Mouse (Mus musculus) limb, embryonic 13.5 days (tissue): ENCODE measurements at regions not wholly inside any gene's neighbourhood (a gene's known extent, or its start where the extent isn't known, plus 50 kb on each side); places are given as distances from the start of the nearest gene placed in this dataset.
A peak's percentile ranks its signal among the peaks of the same experiment; 100 is the strongest.

Experiments
- ATAC-seq: fragments of 200-750 bp; cut with Nextera tagmentation; 2 replicates; pipeline ENCODE4 v1.8.0; 2017; ENCODE audit warnings: low read depth, moderate number of reproducible peaks, moderate TSS enrichment; ENCODE audit not compliant: low FRiP score
- H3K27ac ChIP-seq: fragments of 300-500 bp; sonication (generic); 2 replicates; pipeline ENCODE4 v1.5.1; 2015; ENCODE audit warnings: inconsistent platforms, mild to moderate bottlenecking, moderate library complexity
- H3K27me3 ChIP-seq: fragments of 300-500 bp; sonication (generic); 2 replicates; pipeline ENCODE4 v1.6.1; 2015; ENCODE audit warnings: mild to moderate bottlenecking, inconsistent platforms
- H3K36me3 ChIP-seq: fragments of 300-500 bp; sonication (generic); 2 replicates; pipeline ENCODE4 v1.6.1; 2015; ENCODE audit warnings: inconsistent platforms, mild to moderate bottlenecking, moderate library complexity
- H3K4me1 ChIP-seq: fragments of 300-500 bp; sonication (generic); 2 replicates; pipeline ENCODE4 v1.6.1; 2015; ENCODE audit warnings: inconsistent platforms
- H3K4me2 ChIP-seq: fragments of 300-500 bp; sonication (generic); replicated peaks from 2 replicates; pipeline ENCODE4 v1.6.1; 2015; ENCODE audit warnings: inconsistent platforms, mild to moderate bottlenecking, moderate library complexity
- H3K4me3 ChIP-seq: fragments of 300-500 bp; sonication (generic); 2 replicates; pipeline ENCODE4 v1.5.1; 2015; ENCODE audit warnings: moderate library complexity, mild to moderate bottlenecking, inconsistent platforms
- H3K9ac ChIP-seq: fragments of 300-500 bp; sonication (generic); 2 replicates; pipeline ENCODE4 v1.6.1; 2015; ENCODE audit warnings: mild to moderate bottlenecking, inconsistent platforms
- H3K9me3 ChIP-seq: fragments of 300-500 bp; sonication (generic); 2 replicates; pipeline ENCODE4 v1.6.1; 2016; ENCODE audit warnings: inconsistent platforms
- whole genome bisulfite sequencing: fragments of 180-500 bp; shearing (Covaris S2); methylation state at CpG from one replicate; pipeline ENCODE4 v1.1.7; 2015; 5-methylcytosine and 5-hydroxymethylcytosine counted together

- H3K4me1 ChIP-seq = no peaks in the 10 kb centered on the region; the same call in 1 of the 2 replicates
- no peak overlapping the region for H3K27ac ChIP-seq
- H3K4me3 ChIP-seq = no peak overlapping the region
- H3K4me2 ChIP-seq = no peak overlapping the region
- no peaks in the 10 kb centered on the region for H3K27me3 ChIP-seq
- 65% methylated on average over 16 of the region's 16 CpGs for WGBS
- H3K9me3 ChIP-seq = no peaks in the 10 kb centered on the region
- no peaks in the 10 kb centered on the region for H3K36me3 ChIP-seq
- no peak overlapping the region for H3K9ac ChIP-seq
- ATAC-seq = no peak
Observed at GRCm38 (mm10) chr10:67697401-67698195, 148.8 kb upstream of the Ado start.

GRCm38 (mm10) chr10:67695891-67696853 is 147.4 kb upstream of the Ado start:
- ATAC-seq = peak; percentile 15; the same call in 1 of the 2 replicates
- H3K4me1 ChIP-seq = no peaks in the 10 kb centered on the region; the same call in 1 of the 2 replicates
- H3K27me3 ChIP-seq = no peaks in the 10 kb centered on the region
- WGBS = 65% methylated on average over 10 of the region's 10 CpGs
- H3K27ac ChIP-seq = no peak overlapping the region
- no peak overlapping the region for H3K4me3 ChIP-seq
- no peaks in the 10 kb centered on the region for H3K36me3 ChIP-seq
- no peak overlapping the region for H3K9ac ChIP-seq
- H3K4me2 ChIP-seq = no peak overlapping the region
- no peaks in the 10 kb centered on the region for H3K9me3 ChIP-seq

GRCm38 (mm10) chr10:67694751-67695150 is 146.0 kb upstream of the Ado start:
- Histone ChIP-seq H3K27me3 (no peaks in the 10 kb centered on the region), H3K4me3 (no peak overlapping the region), H3K36me3 (no peaks in the 10 kb centered on the region), H3K9me3 (no peaks in the 10 kb centered on the region), H3K27ac (no peak overlapping the region), H3K4me2 (no peak overlapping the region), H3K4me1 (no peaks in the 10 kb centered on the region; the same call in 1 of the 2 replicates), H3K9ac (no peak overlapping the region)
- no peak for ATAC-seq
- WGBS = 86% methylated on average over 4 of the region's 4 CpGs

GRCm38 (mm10) chr10:67693586-67693985 is 144.8 kb upstream of the Ado start:
- WGBS = 85% methylated on average over 4 of the region's 4 CpGs
- no peaks in the 10 kb centered on the region for H3K9me3 ChIP-seq
- H3K27me3 ChIP-seq = no peaks in the 10 kb centered on the region
- H3K4me3 ChIP-seq = no peak overlapping the region
- no peaks in the 10 kb centered on the region; the same call in 1 of the 2 replicates for H3K4me1 ChIP-seq
- H3K9ac ChIP-seq = no peak overlapping the region
- no peak overlapping the region for H3K27ac ChIP-seq
- H3K4me2 ChIP-seq = no peak overlapping the region
- no peak for ATAC-seq
- no peaks in the 10 kb centered on the region for H3K36me3 ChIP-seq

GRCm38 (mm10) chr10:67689944-67690670 is 141.4 kb upstream of the Ado start:
- no peak overlapping the region for H3K27ac ChIP-seq
- no peaks in the 10 kb centered on the region for H3K36me3 ChIP-seq
- H3K4me1 ChIP-seq = no peaks in the 10 kb centered on the region
- 86% methylated on average over 15 of the region's 15 CpGs for WGBS
- no peaks in the 10 kb centered on the region for H3K9me3 ChIP-seq
- H3K27me3 ChIP-seq = no peaks in the 10 kb centered on the region
- no peak overlapping the region for H3K4me2 ChIP-seq
- ATAC-seq = no peak
- no peak overlapping the region for H3K4me3 ChIP-seq
- H3K9ac ChIP-seq = no peak overlapping the region

GRCm38 (mm10) chr10:67679382-67679781 is 130.6 kb upstream of the Ado start:
- Histone ChIP-seq H3K4me2 (no peak overlapping the region), H3K27me3 (no peaks in the 10 kb centered on the region), H3K4me3 (no peak overlapping the region), H3K27ac (no peak overlapping the region), H3K9me3 (no peaks in the 10 kb centered on the region), H3K36me3 (no peaks in the 10 kb centered on the region), H3K9ac (no peak overlapping the region), H3K4me1 (no peaks in the 10 kb centered on the region)
- 93% methylated on average over 4 of the region's 4 CpGs for WGBS
- no peak for ATAC-seq

GRCm38 (mm10) chr10:67673450-67673849 is 124.7 kb upstream of the Ado start:
- Histone ChIP-seq H3K4me3 (no peak overlapping the region), H3K4me1 (peaks cover 11% of the 10 kb centered on the region), H3K9me3 (no peaks in the 10 kb centered on the region), H3K4me2 (no peak overlapping the region), H3K27me3 (no peaks in the 10 kb centered on the region), H3K36me3 (no peaks in the 10 kb centered on the region), H3K9ac (no peak overlapping the region), H3K27ac (no peak overlapping the region)
- 80% methylated on average over 8 of the region's 8 CpGs for WGBS
- ATAC-seq = no peak

- no peak for ATAC-seq
- no peak overlapping the region for H3K4me2 ChIP-seq
- H3K4me1 ChIP-seq = peaks cover 11% of the 10 kb centered on the region
- H3K27me3 ChIP-seq = no peaks in the 10 kb centered on the region
- no peaks in the 10 kb centered on the region for H3K36me3 ChIP-seq
- H3K9me3 ChIP-seq = no peaks in the 10 kb centered on the region
- H3K9ac ChIP-seq = no peak overlapping the region
- 60% methylated on average over 8 of the region's 8 CpGs for WGBS
- peak overlapping the region; percentile 53; the same call in 1 of the 2 replicates for H3K27ac ChIP-seq
- H3K4me3 ChIP-seq = no peak overlapping the region
Observed at GRCm38 (mm10) chr10:67672281-67672680, 123.5 kb upstream of the Ado start.

- no peak overlapping the region for H3K9ac ChIP-seq
- H3K27me3 ChIP-seq = no peaks in the 10 kb centered on the region
- H3K36me3 ChIP-seq = no peaks in the 10 kb centered on the region
- H3K4me2 ChIP-seq = no peak overlapping the region
- H3K4me3 ChIP-seq = no peak overlapping the region
- WGBS = 90% methylated on average over 2 of the region's 2 CpGs
- no peak for ATAC-seq
- H3K4me1 ChIP-seq = peaks cover 11% of the 10 kb centered on the region
- no peaks in the 10 kb centered on the region; the same call in 1 of the 2 replicates for H3K9me3 ChIP-seq
- H3K27ac ChIP-seq = no peak overlapping the region
Observed at GRCm38 (mm10) chr10:67669066-67669465, 120.3 kb upstream of the Ado start.

- Histone ChIP-seq H3K9ac (no peak overlapping the region), H3K36me3 (no peaks in the 10 kb centered on the region), H3K27ac (no peak overlapping the region), H3K4me3 (no peak overlapping the region), H3K27me3 (no peaks in the 10 kb centered on the region), H3K9me3 (no peaks in the 10 kb centered on the region; the same call in 1 of the 2 replicates), H3K4me1 (no peaks in the 10 kb centered on the region), H3K4me2 (no peak overlapping the region)
- ATAC-seq = no peak
- WGBS = 49% methylated on average over 3 of the region's 3 CpGs
Observed at GRCm38 (mm10) chr10:67663028-67663427, 114.3 kb upstream of the Ado start.

- no peaks in the 10 kb centered on the region for H3K27me3 ChIP-seq
- no peaks in the 10 kb centered on the region for H3K36me3 ChIP-seq
- no peak overlapping the region for H3K9ac ChIP-seq
- H3K4me2 ChIP-seq = no peak overlapping the region
- no peaks in the 10 kb centered on the region; the same call in 1 of the 2 replicates for H3K9me3 ChIP-seq
- H3K27ac ChIP-seq = no peak overlapping the region
- 90% methylated on average over 4 of the region's 4 CpGs for WGBS
- no peak overlapping the region for H3K4me3 ChIP-seq
- no peak for ATAC-seq
- H3K4me1 ChIP-seq = no peaks in the 10 kb centered on the region
Observed at GRCm38 (mm10) chr10:67661666-67662065, 112.9 kb upstream of the Ado start.
